In genomic region chr4:133016677-133017415, GRCm38 (mm10) we compare ENCODE assay signal across 8 mouse cellular contexts. TPM values are rescaled to one million over a fixed set of nuclear protein-coding genes. Genes with fewer than 3 reads are reported as not detected.
DNase-seq lines count a peak whose midpoint lies in the region; ATAC-seq and TF ChIP-seq lines count a peak whose summit lies in the region.

No protein-coding gene starts in this region.

- H3K27me3 ChIP-seq in lung, embryonic 15.5 days: no peaks in the 10 kb centered on the region
- no peaks in the 10 kb centered on the region for H3K27me3 ChIP-seq in embryonic facial prominence, embryonic 12.5 days
- no peaks in the 10 kb centered on the region for H3K27me3 ChIP-seq in heart, embryonic 13.5 days (replicated peaks)
- no peaks in the 10 kb centered on the region for H3K27me3 ChIP-seq in stomach, postnatal 0 days (ENCODE audit: control insufficient read depth, insufficient read depth, low read length)

- WGBS in lung, embryonic 15.5 days: 44% methylated on average over 4 of the region's 4 CpGs
- 37% methylated on average over 4 of the region's 4 CpGs for WGBS in embryonic facial prominence, embryonic 12.5 days
- 42% methylated on average over 4 of the region's 4 CpGs for WGBS in heart, embryonic 13.5 days
- 29% methylated on average over 4 of the region's 4 CpGs for WGBS in stomach, postnatal 0 days

- TF ChIP-seq EP300 in stomach, postnatal 0 days (optimal IDR thresholded peaks at IDR 0.05): no peak

- H3K9me3 ChIP-seq in lung, embryonic 15.5 days: no peaks in the 10 kb centered on the region
- no peaks in the 10 kb centered on the region for H3K9me3 ChIP-seq in embryonic facial prominence, embryonic 12.5 days
- H3K9me3 ChIP-seq in heart, embryonic 13.5 days: no peaks in the 10 kb centered on the region
- no peaks in the 10 kb centered on the region for H3K9me3 ChIP-seq in stomach, postnatal 0 days (ENCODE audit: control insufficient read depth, low read length)

- peaks cover 85% of the 10 kb centered on the region for H3K4me1 ChIP-seq in lung, embryonic 15.5 days
- peaks cover 90% of the 10 kb centered on the region for H3K4me1 ChIP-seq in embryonic facial prominence, embryonic 12.5 days
- peaks cover 90% of the 10 kb centered on the region for H3K4me1 ChIP-seq in heart, embryonic 13.5 days
- peaks cover 31% of the 10 kb centered on the region for H3K4me1 ChIP-seq in stomach, postnatal 0 days (replicated peaks; ENCODE audit: control insufficient read depth, insufficient read depth)

- no peak for DNase-seq in lung, postnatal 36 days
- peak; percentile 50 to 58 for DNase-seq in kidney, postnatal 36 days
- DNase-seq in stomach, postnatal 0 days (ENCODE audit: low spot score): no peak
- no peak for DNase-seq in adrenal gland, adult 18-20 months (ENCODE audit: low spot score in 2 of 2)
- DNase-seq in natural killer cell, adult 2 months (ENCODE audit: low spot score in 2 of 2): no peak

- no peak overlapping the region for H3K9ac ChIP-seq in lung, embryonic 15.5 days
- H3K9ac ChIP-seq in embryonic facial prominence, embryonic 12.5 days: 0 out of 2 replicates have a peak overlapping the region, but pooled peaks have one; percentile 20
- H3K9ac ChIP-seq in heart, embryonic 13.5 days: peak overlapping the region; percentile 71
- H3K9ac ChIP-seq in stomach, postnatal 0 days (ENCODE audit: low read length): peak overlapping the region; percentile 27

- peak overlapping the region; percentile 19 for H3K4me2 ChIP-seq in lung, embryonic 15.5 days
- H3K4me2 ChIP-seq in embryonic facial prominence, embryonic 12.5 days (replicated peaks): peak overlapping the region; percentile 14
- H3K4me2 ChIP-seq in heart, embryonic 13.5 days: peak overlapping the region; percentile 73
- H3K4me2 ChIP-seq in stomach, postnatal 0 days (replicated peaks; ENCODE audit: low read depth): peak overlapping the region; percentile 11; the same call in 1 of the 2 replicates

- H3K4me3 ChIP-seq in lung, embryonic 15.5 days: no peak overlapping the region
- no peak overlapping the region for H3K4me3 ChIP-seq in embryonic facial prominence, embryonic 12.5 days
- H3K4me3 ChIP-seq in heart, embryonic 13.5 days: peak overlapping the region; percentile 11; the same call in 1 of the 2 replicates
- H3K4me3 ChIP-seq in stomach, postnatal 0 days (ENCODE audit: low read depth, low read length): no peak overlapping the region

- peak overlapping the region; percentile 82 for H3K27ac ChIP-seq in lung, embryonic 15.5 days
- H3K27ac ChIP-seq in embryonic facial prominence, embryonic 12.5 days: peak overlapping the region; percentile 64
- H3K27ac ChIP-seq in heart, embryonic 13.5 days (replicated peaks): peak overlapping the region; percentile 98
- peak overlapping the region; percentile 76 for H3K27ac ChIP-seq in stomach, postnatal 0 days (replicated peaks)

- ATAC-seq in lung, embryonic 15.5 days (ENCODE audit: borderline replicate concordance, extremely low read depth, low FRiP score, low TSS enrichment): no peak
- ATAC-seq in embryonic facial prominence, embryonic 12.5 days (ENCODE audit: insufficient number of reproducible peaks, insufficient read depth, low FRiP score, low TSS enrichment): no peak
- ATAC-seq in heart, embryonic 13.5 days (ENCODE audit: extremely low read depth, insufficient number of reproducible peaks, low FRiP score, low TSS enrichment): no peak
- ATAC-seq in stomach, postnatal 0 days (ENCODE audit: low FRiP score, low TSS enrichment): no peak

- TF ChIP-seq CTCF in stomach, postnatal 0 days (IDR thresholded peaks at IDR 0.05; ENCODE audit: low read depth): 0 out of 2 replicates have a peak, but pooled peaks have one; percentile 2

- no peaks in the 10 kb centered on the region for H3K36me3 ChIP-seq in lung, embryonic 15.5 days
- 0 out of 2 replicates have a peak, but pooled peaks cover 5% of the 10 kb centered on the region for H3K36me3 ChIP-seq in embryonic facial prominence, embryonic 12.5 days
- peaks cover 20% of the 10 kb centered on the region; the same call in 1 of the 2 replicates for H3K36me3 ChIP-seq in heart, embryonic 13.5 days
- no peaks in the 10 kb centered on the region for H3K36me3 ChIP-seq in stomach, postnatal 0 days (ENCODE audit: control insufficient read depth, insufficient read depth, low read length)

RNA-seq across cellular contexts. Expression of gene Ahdc1, which starts 5.8 kb away (rescaled TPM):
- polyA plus RNA-seq in lung, embryonic 15.5 days (2015; fragmentation: Nextera tagmentation; extraction: Ambion mirVana): 8.5 and 10.5 TPM in 2 replicates
- 12.7 and 14.6 TPM in 2 replicates for polyA plus RNA-seq in embryonic facial prominence, embryonic 12.5 days (2016; fragmentation: Nextera tagmentation; extraction: Ambion mirVana)
- 6.5 and 6.9 TPM in 2 replicates for polyA plus RNA-seq in heart, embryonic 13.5 days (2015; fragmentation: Nextera tagmentation; extraction: Ambion mirVana)
- polyA plus RNA-seq in stomach, postnatal 0 days (2015; fragmentation: Nextera tagmentation; extraction: Ambion mirVana): 2.8 and 3.2 TPM in 2 replicates
- 10 to 100 TPM; 72.1 to 86.9 TPM for total RNA-seq in adrenal gland, adult 18-20 months (2021)

RNA-seq across cellular contexts. Expression of gene Fgr, which starts 43.0 kb away (rescaled TPM):
- 0.69 and 0.74 TPM in 2 replicates for polyA plus RNA-seq in lung, embryonic 15.5 days (2015; fragmentation: Nextera tagmentation; extraction: Ambion mirVana)
- 0.29 and 0.39 TPM in 2 replicates for polyA plus RNA-seq in embryonic facial prominence, embryonic 12.5 days (2016; fragmentation: Nextera tagmentation; extraction: Ambion mirVana)
- 0.21 and 0.23 TPM in 2 replicates for polyA plus RNA-seq in heart, embryonic 13.5 days (2015; fragmentation: Nextera tagmentation; extraction: Ambion mirVana)
- polyA plus RNA-seq in stomach, postnatal 0 days (2015; fragmentation: Nextera tagmentation; extraction: Ambion mirVana): 0.15 and 0.18 TPM in 2 replicates
- total RNA-seq in adrenal gland, adult 18-20 months (2021): under 1 TPM; 0.43 to 0.58 TPM

Comparison
In these comparisons a context has a peak if more than half of its experiments do, and no peak if none do; other contexts are left out.
1. H3K4me2 ChIP-seq: peak in every context shown above with its lines; median percentile 73 in heart, embryonic 13.5 days; 19 in lung, embryonic 15.5 days; 14 in embryonic facial prominence, embryonic 12.5 days; 11 in stomach, postnatal 0 days.
2. DNase-seq: peak in kidney, postnatal 36 days (2 of 2); none in lung, postnatal 36 days (single experiment), stomach, postnatal 0 days (single experiment), adrenal gland, adult 18-20 months (0 of 2) and natural killer cell, adult 2 months (0 of 2).
3. Peak in every context shown above with its lines, with median percentiles within 50 percentile points of each other: H3K27ac ChIP-seq.